Mouse (Mus musculus): ENCODE results near the gene Trim80. TPM values are rescaled to one million over a fixed set of nuclear protein-coding genes. Genes with fewer than 3 reads are reported as not detected.
"Not testable (repeated sequence)": the region's sequence is repeated elsewhere in the genome, so short reads cannot be mapped to it uniquely, and the experiment has no call there.

Gene Trim80
- polyA plus RNA-seq, 1 experiment from 2014 or later = not detected

DNA sequence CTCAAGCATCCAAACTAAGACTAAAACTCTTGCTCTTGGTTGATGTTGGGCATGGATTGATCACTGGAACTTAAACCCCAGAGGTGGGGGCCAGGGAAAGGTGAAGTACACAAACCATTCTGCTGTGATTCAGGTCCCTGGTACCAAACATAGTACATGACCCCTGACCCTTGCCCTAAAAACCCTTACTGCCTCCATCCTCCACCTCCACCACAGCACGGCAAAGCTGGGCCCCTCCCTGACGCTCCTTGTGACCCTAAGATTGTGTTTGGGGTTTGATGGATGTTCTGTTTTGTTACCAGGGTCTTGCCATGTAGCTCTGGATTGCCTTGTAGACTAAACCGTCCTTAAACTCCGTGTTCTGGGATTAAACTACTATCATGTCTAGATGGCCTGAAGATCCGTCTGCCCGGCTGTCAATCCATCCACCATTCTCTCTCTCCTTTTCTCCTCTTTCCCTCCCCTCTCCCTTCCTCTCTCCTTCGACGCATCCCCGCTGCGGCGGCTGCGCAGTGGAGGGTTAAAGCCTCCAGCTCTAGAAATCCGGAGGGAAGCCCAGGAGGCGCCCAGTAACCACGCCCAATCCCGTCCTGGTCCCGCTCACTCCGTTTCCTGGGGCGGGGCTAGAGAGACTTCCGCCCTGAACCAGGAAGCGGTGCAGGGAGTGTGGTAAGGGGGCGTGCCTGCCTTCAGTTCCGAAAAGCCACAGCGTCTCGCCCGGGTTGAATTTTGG is 34.8 kb downstream of the Trim80 start, which contains the start of gene Armc7:
Gene Armc7 (plus strand): TSS at position 643 of the 733 bp plus-strand sequence.
- Histone ChIP-seq H3K4me1 (peaks cover 33% of the 10 kb centered on the region), H3K9ac (peak within 1 kb of the TSS; percentile 73), H3K9me3 (no peaks in the 10 kb centered on the region), H3K4me3 (peak within 1 kb of the TSS; percentile 89), H3K27ac (peak within 1 kb of the TSS; percentile 87), H3K36me3 (replicated peaks) (0 out of 2 replicates have a peak, but pooled peaks cover 3% of the 10 kb centered on the region), H3K4me2 (peak within 1 kb of the TSS; percentile 96), H3K27me3 (replicated peaks) (no peaks in the 10 kb centered on the region)
- WGBS = 1% methylated on average over 26 of the region's 26 CpGs
- ATAC-seq (replicated peaks) = peak; percentile 97

DNA sequence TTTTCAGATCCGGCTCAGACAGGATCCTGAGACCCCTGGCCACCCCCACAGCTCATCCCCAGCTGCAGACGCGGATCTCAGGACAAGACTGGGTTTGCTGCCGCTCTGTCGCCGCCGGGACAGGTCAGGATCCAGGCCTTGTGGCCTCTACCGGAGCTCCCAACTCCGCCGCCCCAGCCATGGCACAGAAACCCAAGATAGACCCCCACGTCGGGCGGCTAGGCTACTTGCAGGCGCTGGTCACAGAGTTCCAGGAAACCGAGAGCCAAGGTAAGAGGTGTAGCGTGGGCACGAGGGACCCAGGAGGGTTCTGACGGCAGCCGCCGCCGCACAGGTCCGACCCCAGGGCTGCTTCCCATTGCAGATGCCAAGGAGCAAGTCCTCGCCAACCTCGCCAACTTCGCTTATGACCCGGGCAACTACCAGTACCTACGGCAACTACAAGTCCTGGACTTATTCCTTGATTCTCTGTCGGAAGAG is 35.5 kb downstream of the Trim80 start:
- ATAC-seq (replicated peaks) = peak; percentile 49
- H3K4me2 ChIP-seq = peak overlapping the region; percentile 96
- H3K36me3 ChIP-seq (replicated peaks) = 0 out of 2 replicates have a peak, but pooled peaks cover 3% of the 10 kb centered on the region
- H3K4me1 ChIP-seq = peaks cover 33% of the 10 kb centered on the region
- H3K9ac ChIP-seq = peak overlapping the region; percentile 73
- no peaks in the 10 kb centered on the region for H3K27me3 ChIP-seq (replicated peaks)
- WGBS = 4% methylated on average over 28 of the region's 28 CpGs
- peak overlapping the region; percentile 87 for H3K27ac ChIP-seq
- H3K9me3 ChIP-seq = no peaks in the 10 kb centered on the region
- H3K4me3 ChIP-seq = peak overlapping the region; percentile 89

DNA sequence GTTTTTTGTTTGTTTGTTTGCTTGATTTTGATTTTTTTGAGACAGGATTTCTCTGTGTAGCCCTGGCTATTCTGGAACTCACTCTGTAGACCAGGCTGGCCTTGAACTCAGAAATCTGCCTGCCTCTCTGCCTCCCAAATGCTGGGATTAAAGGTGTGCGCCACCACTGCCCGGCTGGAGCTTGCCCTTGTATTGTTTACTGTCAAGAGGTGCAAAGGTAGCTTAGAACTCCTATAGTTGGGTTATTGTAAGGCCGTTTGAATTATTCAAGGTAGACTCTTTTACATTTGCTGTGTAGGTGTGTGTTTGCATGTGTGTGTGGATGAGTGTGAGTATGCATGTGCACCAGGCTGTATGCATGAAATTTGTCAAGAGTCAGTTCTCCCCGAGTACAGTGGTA is 36.3 kb downstream of the Trim80 start:
- H3K4me3 ChIP-seq = peak overlapping the region; percentile 89
- H3K27me3 ChIP-seq (replicated peaks); ATAC-seq (replicated peaks); H3K9me3 ChIP-seq; H3K27ac ChIP-seq; H3K36me3 ChIP-seq (replicated peaks): not testable (repeated sequence)
- peaks cover 33% of the 10 kb centered on the region for H3K4me1 ChIP-seq
- peak overlapping the region; percentile 96 for H3K4me2 ChIP-seq
- WGBS = 82% methylated on average over 4 of the region's 4 CpGs
- 0 out of 2 replicates have a peak overlapping the region, but pooled peaks have one; percentile 4 for H3K9ac ChIP-seq

DNA sequence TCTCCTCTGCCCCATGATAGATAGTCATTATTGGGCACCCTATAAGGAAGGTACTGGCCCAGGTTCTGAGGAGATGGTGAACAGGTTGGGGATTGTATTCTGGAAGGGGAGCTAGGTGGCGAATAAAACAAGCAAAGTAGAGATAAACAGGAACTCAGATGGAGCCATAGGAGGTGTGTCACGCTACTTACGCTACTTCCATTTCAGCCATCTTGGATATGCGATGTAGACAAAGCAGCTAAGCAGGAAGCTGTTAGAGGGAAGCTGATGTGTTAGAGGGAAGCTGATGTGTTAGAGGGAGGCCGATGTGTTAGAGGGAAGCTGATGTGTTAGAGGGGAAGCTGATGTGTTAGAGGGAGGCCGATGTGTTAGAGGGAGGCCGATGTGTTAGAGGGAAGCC is 37.0 kb downstream of the Trim80 start:
- H3K36me3 ChIP-seq (replicated peaks); ATAC-seq (replicated peaks); H3K27ac ChIP-seq; H3K9me3 ChIP-seq; H3K27me3 ChIP-seq (replicated peaks); H3K4me3 ChIP-seq: not testable (repeated sequence)
- Histone ChIP-seq H3K4me1 (peaks cover 33% of the 10 kb centered on the region), H3K9ac (0 out of 2 replicates have a peak overlapping the region, but pooled peaks have one; percentile 4), H3K4me2 (peak overlapping the region; percentile 96; the same call in 1 of the 2 replicates)
- WGBS = 91% methylated on average over 7 of the region's 7 CpGs

DNA sequence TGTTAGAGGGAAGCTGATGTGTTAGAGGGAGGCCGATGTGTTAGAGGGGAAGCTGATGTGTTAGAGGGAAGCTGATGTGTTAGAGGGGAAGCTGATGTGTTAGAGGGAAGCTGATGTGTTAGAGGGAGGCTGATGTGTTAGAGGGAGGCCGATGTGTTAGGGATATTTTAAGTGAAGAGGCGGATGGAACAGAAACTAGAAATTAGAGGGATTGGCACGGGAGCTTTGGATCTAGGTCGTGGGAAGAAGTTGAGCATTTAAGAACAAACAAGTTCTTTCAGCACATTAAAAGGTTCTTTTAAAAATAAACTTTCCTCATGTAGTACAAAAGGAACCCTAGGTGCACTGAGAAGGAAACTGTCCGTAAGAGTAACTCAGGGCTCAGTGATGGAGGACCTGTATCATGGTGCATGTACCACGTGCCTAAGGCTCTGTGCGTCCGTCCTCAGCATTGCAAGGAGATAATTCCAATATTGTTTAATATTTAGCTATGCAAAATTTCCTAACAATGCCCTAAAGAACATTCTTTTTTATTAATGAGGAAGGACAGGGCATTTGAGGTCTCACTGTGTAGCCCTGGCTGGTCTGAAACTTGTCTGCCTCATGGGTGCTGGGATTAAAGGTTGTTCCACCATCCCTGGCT is 38.1 kb downstream of the Trim80 start:
- Histone ChIP-seq H3K4me2 (no peak overlapping the region), H3K9me3 (no peaks in the 10 kb centered on the region), H3K4me3 (no peak overlapping the region), H3K4me1 (peaks cover 32% of the 10 kb centered on the region), H3K27me3 (replicated peaks) (no peaks in the 10 kb centered on the region), H3K27ac (no peak overlapping the region), H3K9ac (no peak overlapping the region), H3K36me3 (replicated peaks) (0 out of 2 replicates have a peak, but pooled peaks cover 6% of the 10 kb centered on the region)
- 89% methylated on average over 9 of the region's 9 CpGs for WGBS
- ATAC-seq (replicated peaks) = no peak

DNA sequence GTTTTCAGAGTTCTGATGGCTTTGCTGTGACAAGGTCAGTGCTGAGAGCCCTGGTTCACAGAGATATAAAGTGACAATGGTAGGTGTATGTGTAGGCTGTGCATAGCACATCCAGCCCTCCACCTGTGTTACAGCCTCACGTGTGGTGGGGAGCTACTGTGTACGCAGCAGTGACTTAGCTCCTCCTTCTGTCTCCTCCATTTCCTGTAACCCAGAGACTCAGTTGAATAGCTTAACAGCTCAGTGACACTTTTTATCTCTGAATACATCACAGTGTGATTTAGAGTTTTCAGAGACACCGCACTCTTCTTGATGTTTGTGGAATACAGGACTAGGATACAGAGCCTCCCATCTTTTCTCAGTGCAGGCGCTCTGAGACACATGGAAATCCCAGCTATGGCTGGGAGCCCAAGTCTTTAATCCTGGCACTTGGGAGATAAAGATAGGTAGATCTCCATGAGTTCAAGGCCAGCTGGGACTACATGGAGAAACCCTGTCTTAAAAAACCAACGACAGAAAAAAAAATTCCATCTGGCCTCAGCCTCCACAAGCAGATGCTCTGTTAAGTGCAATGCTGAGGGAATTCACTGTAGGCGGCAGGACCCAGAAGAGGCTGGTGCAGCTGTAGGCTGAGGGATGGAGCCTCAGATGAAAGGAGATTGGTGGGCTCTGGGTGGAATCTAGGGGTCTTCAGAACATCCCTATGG is 41.4 kb downstream of the Trim80 start:
- H3K4me2 ChIP-seq = no peak overlapping the region
- WGBS = 85% methylated on average over 6 of the region's 6 CpGs
- 0 out of 2 replicates have a peak, but pooled peaks cover 6% of the 10 kb centered on the region for H3K36me3 ChIP-seq (replicated peaks)
- ATAC-seq (replicated peaks) = no peak
- no peak overlapping the region for H3K27ac ChIP-seq
- no peak overlapping the region for H3K4me3 ChIP-seq
- H3K9me3 ChIP-seq = no peaks in the 10 kb centered on the region
- no peak overlapping the region for H3K9ac ChIP-seq
- H3K27me3 ChIP-seq (replicated peaks) = no peaks in the 10 kb centered on the region
- H3K4me1 ChIP-seq = peaks cover 9% of the 10 kb centered on the region

DNA sequence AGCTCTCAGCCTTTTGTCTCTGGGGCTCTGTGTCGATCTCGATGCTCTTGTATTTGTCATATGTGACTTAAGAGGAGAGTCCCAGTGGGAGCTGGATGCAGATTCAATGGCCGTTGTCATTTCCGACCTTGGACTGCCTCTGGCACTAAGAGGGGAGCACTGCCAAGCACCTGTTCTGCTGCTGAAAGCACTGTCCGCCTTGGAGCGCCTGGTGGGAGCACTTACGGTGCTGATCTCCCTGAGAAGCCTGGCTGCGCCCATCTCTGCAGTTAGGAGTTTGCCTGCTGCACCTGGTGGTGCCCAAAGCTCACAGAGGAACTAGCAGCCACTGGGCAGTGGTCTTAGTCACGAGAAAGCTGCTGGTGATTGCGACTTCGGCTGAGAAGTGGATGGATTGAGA is 42.9 kb downstream of the Trim80 start:
- Histone ChIP-seq H3K4me3 (no peak overlapping the region), H3K36me3 (replicated peaks) (0 out of 2 replicates have a peak, but pooled peaks cover 6% of the 10 kb centered on the region), H3K9me3 (no peaks in the 10 kb centered on the region), H3K9ac (0 out of 2 replicates have a peak overlapping the region, but pooled peaks have one; percentile 17), H3K4me2 (no peak overlapping the region), H3K27me3 (replicated peaks) (no peaks in the 10 kb centered on the region), H3K4me1 (no peaks in the 10 kb centered on the region), H3K27ac (no peak overlapping the region)
- ATAC-seq (replicated peaks) = no peak
- 70% methylated on average over 11 of the region's 11 CpGs for whole genome bisulfite sequencing

DNA sequence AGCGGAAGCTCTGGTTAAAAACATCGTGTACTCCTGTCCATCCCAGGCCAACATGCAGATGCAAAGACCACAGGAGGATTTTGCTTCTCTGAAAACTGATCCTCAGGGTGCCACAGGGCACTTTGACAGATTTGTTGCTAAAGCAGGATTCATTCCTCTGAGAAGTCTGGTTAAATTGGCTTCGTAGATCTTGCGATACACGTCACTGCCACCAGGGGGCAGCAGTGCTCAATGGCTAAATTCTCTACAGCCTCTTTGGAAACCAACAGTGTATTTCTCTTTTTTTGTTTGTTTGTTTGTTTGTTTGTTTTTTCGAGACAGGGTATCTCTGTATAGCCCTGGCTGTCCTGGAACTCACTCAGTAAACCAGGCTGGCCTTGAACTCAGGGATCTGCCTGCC is 43.4 kb downstream of the Trim80 start:
- H3K4me3 ChIP-seq = no peak overlapping the region
- no peak overlapping the region for H3K9ac ChIP-seq
- no peak overlapping the region for H3K4me2 ChIP-seq
- no peaks in the 10 kb centered on the region for H3K9me3 ChIP-seq
- 18% methylated on average over 6 of the region's 6 CpGs for WGBS
- 0 out of 2 replicates have a peak, but pooled peaks cover 6% of the 10 kb centered on the region for H3K36me3 ChIP-seq (replicated peaks)
- H3K27me3 ChIP-seq (replicated peaks) = no peaks in the 10 kb centered on the region
- ATAC-seq (replicated peaks) = no peak
- no peaks in the 10 kb centered on the region for H3K4me1 ChIP-seq
- H3K27ac ChIP-seq = no peak overlapping the region

DNA sequence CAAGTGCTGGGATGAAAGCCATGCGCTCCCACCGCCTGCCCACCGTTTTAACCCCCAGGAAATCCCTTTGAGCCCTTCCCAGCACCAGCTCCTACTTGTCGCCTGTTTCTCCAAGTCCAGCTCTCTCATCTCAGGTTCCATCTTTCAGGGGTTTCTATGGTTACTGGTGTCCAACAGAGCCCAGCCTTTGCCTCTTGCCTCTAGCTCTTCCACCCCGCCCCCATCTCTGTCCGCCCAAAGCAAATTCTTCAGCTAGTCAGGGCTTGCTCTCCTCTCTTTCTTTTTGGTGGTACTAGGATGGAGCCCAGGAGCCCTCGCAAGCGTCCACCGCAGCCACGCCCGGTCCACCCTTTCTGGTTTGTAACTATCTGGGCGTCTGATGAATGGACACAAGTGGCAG is 44.8 kb downstream of the Trim80 start:
- ATAC-seq (replicated peaks) = no peak
- 0 out of 2 replicates have a peak overlapping the region, but pooled peaks have one; percentile 8 for H3K27ac ChIP-seq
- 0 out of 2 replicates have a peak, but pooled peaks cover 7% of the 10 kb centered on the region for H3K36me3 ChIP-seq (replicated peaks)
- H3K4me1 ChIP-seq = peaks cover 2% of the 10 kb centered on the region
- H3K4me3 ChIP-seq = no peak overlapping the region
- no peak overlapping the region for H3K4me2 ChIP-seq
- H3K9ac ChIP-seq = no peak overlapping the region
- 22% methylated on average over 12 of the region's 12 CpGs for WGBS
- H3K9me3 ChIP-seq = no peaks in the 10 kb centered on the region
- H3K27me3 ChIP-seq (replicated peaks) = no peaks in the 10 kb centered on the region

DNA sequence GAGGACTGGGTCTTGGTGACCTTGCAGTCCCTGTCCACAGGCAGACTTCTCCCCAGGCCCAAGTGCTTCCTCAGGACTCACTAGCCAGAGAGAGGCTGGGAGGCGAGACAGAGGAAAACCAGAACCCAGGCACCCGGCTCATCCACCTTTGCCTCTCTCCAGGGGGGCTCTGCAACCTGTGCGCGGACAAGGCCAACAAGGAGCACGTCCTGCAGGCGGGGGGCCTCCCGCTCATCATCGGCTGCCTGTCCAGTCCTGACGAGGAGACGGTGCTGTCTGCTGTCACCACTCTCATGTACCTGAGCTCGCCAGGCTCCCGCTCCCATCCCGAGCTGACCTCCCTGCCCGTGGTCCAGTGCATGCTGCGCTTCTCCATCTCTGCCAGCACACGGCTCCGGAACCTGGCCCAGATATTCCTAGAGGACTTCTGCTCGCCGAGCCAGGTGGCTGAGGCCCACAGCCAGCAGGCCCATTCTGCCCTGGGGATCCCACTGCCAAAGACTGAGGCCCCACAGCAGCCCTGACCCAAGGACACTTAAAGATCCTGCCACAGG is 48.3 kb downstream of the Trim80 start:
- 0 out of 2 replicates have a peak, but pooled peaks cover 4% of the 10 kb centered on the region for H3K36me3 ChIP-seq (replicated peaks)
- H3K27ac ChIP-seq = no peak overlapping the region
- H3K4me3 ChIP-seq = no peak overlapping the region
- no peak overlapping the region for H3K9ac ChIP-seq
- H3K9me3 ChIP-seq = no peaks in the 10 kb centered on the region
- no peak overlapping the region for H3K4me2 ChIP-seq
- no peaks in the 10 kb centered on the region for H3K27me3 ChIP-seq (replicated peaks)
- ATAC-seq (replicated peaks) = no peak
- peaks cover 21% of the 10 kb centered on the region for H3K4me1 ChIP-seq
- 89% methylated on average over 19 of the region's 19 CpGs for WGBS

DNA sequence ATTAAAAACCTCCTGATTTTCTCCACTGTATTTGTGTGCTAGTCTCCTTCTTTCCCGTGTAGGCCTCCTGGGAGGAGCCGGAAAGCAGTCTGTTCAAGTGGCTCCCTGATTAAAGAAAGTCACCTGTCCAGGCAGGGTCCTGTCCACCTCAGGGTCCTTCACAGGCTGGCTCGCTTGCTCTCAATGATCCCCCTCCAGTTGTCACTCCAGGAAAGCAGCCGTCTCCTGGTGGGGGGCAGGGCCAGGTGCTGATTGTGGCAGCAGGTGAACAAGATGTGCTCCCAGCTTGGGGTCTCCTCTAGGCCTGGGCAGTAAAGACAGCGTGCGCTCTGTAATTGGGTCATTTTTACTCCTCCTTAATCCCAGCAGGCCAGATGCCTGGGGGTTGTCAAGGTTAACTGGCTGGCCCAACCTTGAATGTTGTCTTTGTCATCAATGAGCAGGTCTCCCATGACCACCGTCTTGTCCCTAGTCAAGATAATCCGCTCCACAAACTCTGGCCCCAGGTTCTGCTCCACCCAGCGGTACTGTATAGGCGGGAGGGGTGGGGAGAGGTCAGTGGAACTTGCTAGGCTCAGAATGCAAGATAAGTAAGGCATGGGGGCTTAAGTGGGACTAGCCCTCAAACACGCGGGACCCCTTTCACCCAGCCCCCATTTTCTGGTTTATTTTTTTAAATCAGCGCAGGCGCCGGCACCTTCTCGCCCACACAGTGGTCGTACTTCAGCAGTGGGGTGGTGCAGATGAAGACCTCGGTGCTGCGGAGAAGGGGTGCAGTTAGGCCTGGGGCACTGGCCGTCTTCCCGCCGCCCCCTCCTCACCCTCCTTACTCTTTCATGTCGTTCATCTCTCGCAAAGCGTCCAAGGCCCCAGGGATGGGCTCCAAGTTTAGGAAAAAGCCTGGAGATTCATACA is 50.4 kb downstream of the Trim80 start:
- H3K27ac ChIP-seq = peak overlapping the region; percentile 85
- ATAC-seq (replicated peaks) = peak; percentile 59
- peaks cover 21% of the 10 kb centered on the region for H3K4me1 ChIP-seq
- H3K27me3 ChIP-seq (replicated peaks) = 0 out of 2 replicates have a peak, but pooled peaks cover 2% of the 10 kb centered on the region
- 20% methylated on average over 25 of the region's 25 CpGs for WGBS
- H3K4me2 ChIP-seq = peak overlapping the region; percentile 67
- H3K9ac ChIP-seq = peak overlapping the region; percentile 68
- no peaks in the 10 kb centered on the region for H3K9me3 ChIP-seq
- peak overlapping the region; percentile 74 for H3K4me3 ChIP-seq
- 0 out of 2 replicates have a peak, but pooled peaks cover 4% of the 10 kb centered on the region for H3K36me3 ChIP-seq (replicated peaks)
